Mouse (Mus musculus) ES-E14 (cell line): ENCODE results near the gene Aldh1l1. TPM values are rescaled to one million over a fixed set of nuclear protein-coding genes. Genes with fewer than 3 reads are reported as not detected.

Source experiments
- DNase-seq: peaks from one replicate; pipeline ENCODE4 v3.0.0-alpha.2; 2013; ENCODE audit warnings: low read depth, low spot score
- H3K27ac ChIP-seq: 2 replicates; pipeline ENCODE4 v1.5.1; 2012; ENCODE audit warnings: low read depth, mild to moderate bottlenecking, low read length, moderate library complexity, mixed read lengths; ENCODE audit not compliant: poor library complexity, insufficient read depth, severe bottlenecking
- H3K36me3 ChIP-seq: 2 replicates; pipeline ENCODE4 v1.6.1; 2012; ENCODE audit warnings: mild to moderate bottlenecking, low read length, moderate library complexity, mixed read lengths; ENCODE audit not compliant: control insufficient read depth, poor library complexity, insufficient read depth, severe bottlenecking
- H3K4me1 ChIP-seq, 2 experiments: fragments of 150-350 bp in 1 of 2; sonication (generic) in 1 of 2; 2 replicates each; pipeline ENCODE4 v1.6.1; 2012; ENCODE audit warnings: low read length in 2 of 2, mild to moderate bottlenecking in 1 of 2, mixed read lengths in 1 of 2; ENCODE audit not compliant: control insufficient read depth in 2 of 2, insufficient read depth in 2 of 2, poor library complexity in 1 of 2
- H3K4me3 ChIP-seq, 2 experiments: fragments of 150-350 bp in 1 of 2; sonication (generic) in 1 of 2; 2 replicates each; pipeline ENCODE4 v1.5.1; 2012; ENCODE audit warnings: low read length in 2 of 2, low read depth in 1 of 2, mild to moderate bottlenecking in 1 of 2, mixed read lengths in 1 of 2; ENCODE audit not compliant: insufficient read depth in 1 of 2, poor library complexity in 1 of 2, severe bottlenecking in 1 of 2
- H3K9ac ChIP-seq: 2 replicates; pipeline ENCODE4 v1.6.1; 2012; ENCODE audit warnings: low read depth, mild to moderate bottlenecking, low read length, mixed read lengths; ENCODE audit not compliant: poor library complexity, insufficient read depth, severe bottlenecking
- H3K9me3 ChIP-seq: fragments of 150-350 bp; sonication (generic); 2 replicates; pipeline ENCODE4 v1.6.1; 2012; ENCODE audit warnings: low read depth, mild to moderate bottlenecking, low read length; ENCODE audit not compliant: control insufficient read depth, insufficient read depth
- CHD2 ChIP-seq: IDR thresholded peaks from 2 replicates; pipeline ENCODE4 v1.6.1; 2014; ENCODE audit warnings: mild to moderate bottlenecking, low read depth, low read length, inconsistent platforms
- HCFC1 ChIP-seq: IDR thresholded peaks from 2 replicates; pipeline ENCODE4 v1.6.1; 2012; ENCODE audit warnings: low read length, inconsistent platforms, borderline replicate concordance; ENCODE audit not compliant: insufficient read depth
- MAFK ChIP-seq: IDR thresholded peaks from 2 replicates; pipeline ENCODE4 v1.6.1; 2014; ENCODE audit warnings: mild to moderate bottlenecking, low read depth, low read length, inconsistent platforms; ENCODE audit not compliant: insufficient read depth
- ZC3H11A ChIP-seq: IDR thresholded peaks from 2 replicates; pipeline ENCODE4 v1.6.1; 2012; ENCODE audit warnings: low read depth, mild to moderate bottlenecking, inconsistent platforms, low read length, borderline replicate concordance
- ZNF384 ChIP-seq: IDR thresholded peaks from 2 replicates; pipeline ENCODE4 v1.6.1; 2012; ENCODE audit warnings: low read depth, low read length, inconsistent platforms
- in situ Hi-C, 2 experiments: fragments of 600-800 bp; cut with MboI; formaldehyde crosslinking; loops; one replicate each; pipeline ENCODE4 v1.15.1; 2025; ENCODE audit warnings: low sequenced_read_pairs in 2 of 2, inconsistent platforms in 1 of 2; ENCODE audit not compliant: unreplicated experiment in 2 of 2
- total RNA-seq: library from RNA; depleted of rRNA; stranded (reverse); fragments of 300-350 nt; gene quantifications from 2 replicates; pipeline ENCODE4 v1.2.3, GENCODE M21; 2012

The Aldh1l1 gene
- total RNA-seq, 1 experiment: 3.9 TPM

- Histone ChIP-seq H3K36me3 (no peaks in the 10 kb centered on the region; the same call in 1 of the 2 replicates), H3K4me1 (no peaks in the 10 kb centered on the region; a peak in 1 of 4 replicates), H3K9ac (no peak overlapping the region), H3K9me3 (no peaks in the 10 kb centered on the region), H3K27ac (no peak overlapping the region), H3K4me3 (no peak overlapping the region)
- TF ChIP-seq ZC3H11A (no peak), MAFK (no peak), ZNF384 (no peak), HCFC1 (no peak), CHD2 (no peak)
- DNase-seq: no peak
- in situ Hi-C loops: loop anchor here in 1 of 2 experiments (25.0 kb wide), 1 partner anchor 903 kb away; no protein-coding TSS in a partner anchor
Measured at GRCm38 (mm10) chr6:90565357-90566215, 79.4 kb downstream of the Aldh1l1 start.

- in situ Hi-C loops: loop anchor here in 1 of 2 experiments (25.0 kb wide), 1 partner anchor 905 kb away; no protein-coding TSS in a partner anchor
- Histone ChIP-seq H3K4me1 (no peaks in the 10 kb centered on the region), H3K27ac (no peak overlapping the region), H3K9ac (no peak overlapping the region), H3K9me3 (no peaks in the 10 kb centered on the region), H3K36me3 (no peaks in the 10 kb centered on the region; the same call in 1 of the 2 replicates), H3K4me3 (no peak overlapping the region)
- TF ChIP-seq ZNF384: no peak
- TF ChIP-seq HCFC1: no peak
- TF ChIP-seq MAFK: no peak
- no peak for TF ChIP-seq CHD2
- no peak for TF ChIP-seq ZC3H11A
- no peak for DNase-seq
Measured at GRCm38 (mm10) chr6:90567486-90567885, 81.3 kb downstream of the Aldh1l1 start.

- no peak overlapping the region for H3K27ac ChIP-seq
Measured at GRCm38 (mm10) chr6:90567928-90568327, 81.7 kb downstream of the Aldh1l1 start.

GRCm38 (mm10) chr6:90568721-90569120, 82.5 kb downstream of the Aldh1l1 start:
- in situ Hi-C loops: loop anchor here in 1 of 2 experiments (25.0 kb wide), 1 partner anchor 906 kb away; no protein-coding TSS in a partner anchor
- H3K27ac ChIP-seq: no peak overlapping the region
- no peaks in the 10 kb centered on the region for H3K4me1 ChIP-seq
- H3K9me3 ChIP-seq: no peaks in the 10 kb centered on the region
- H3K4me3 ChIP-seq: no peak overlapping the region
- DNase-seq: no peak
- no peak overlapping the region for H3K9ac ChIP-seq
- TF ChIP-seq MAFK: no peak
- no peak for TF ChIP-seq ZNF384
- no peak for TF ChIP-seq ZC3H11A
- no peak for TF ChIP-seq HCFC1
- no peak for TF ChIP-seq CHD2
- H3K36me3 ChIP-seq: no peaks in the 10 kb centered on the region; the same call in 1 of the 2 replicates

More at GRCm38 (mm10) chr6:90567928-90568327, 81.7 kb downstream of the Aldh1l1 start:
- Histone ChIP-seq H3K4me1 (no peaks in the 10 kb centered on the region), H3K36me3 (no peaks in the 10 kb centered on the region; the same call in 1 of the 2 replicates), H3K9ac (no peak overlapping the region), H3K4me3 (no peak overlapping the region), H3K9me3 (no peaks in the 10 kb centered on the region)
- in situ Hi-C loops: loop anchor here in 1 of 2 experiments (25.0 kb wide), 1 partner anchor 906 kb away; no protein-coding TSS in a partner anchor
- DNase-seq: no peak
- TF ChIP-seq MAFK: no peak
